Mouse (Mus musculus) midbrain, embryonic 15.5 days (tissue): Measurements from ENCODE around the gene Nudt13. TPM values are rescaled to one million over a fixed set of nuclear protein-coding genes. Genes with fewer than 3 reads are reported as not detected.
"Not testable (repeated sequence)": the region's sequence is repeated elsewhere in the genome, so short reads cannot be mapped to it uniquely, and the experiment has no call there.

ENCODE experiments used
- ATAC-seq: fragments of 200-750 bp; cut with Nextera tagmentation; replicated peaks from 2 replicates; pipeline ENCODE4 v1.8.0; 2017; ENCODE audit warnings: moderate TSS enrichment
- H3K27ac ChIP-seq: fragments of 300-500 bp; sonication (generic); 2 replicates; pipeline ENCODE4 v1.5.1; 2015; ENCODE audit warnings: mild to moderate bottlenecking, inconsistent platforms
- H3K27me3 ChIP-seq: fragments of 300-500 bp; sonication (generic); replicated peaks from 2 replicates; pipeline ENCODE4 v1.6.1; 2015; ENCODE audit warnings: inconsistent platforms
- H3K36me3 ChIP-seq: fragments of 300-500 bp; sonication (generic); replicated peaks from 2 replicates; pipeline ENCODE4 v1.6.1; 2015; ENCODE audit warnings: inconsistent platforms
- H3K4me1 ChIP-seq: fragments of 300-500 bp; sonication (generic); 2 replicates; pipeline ENCODE4 v1.6.1; 2015; ENCODE audit warnings: inconsistent platforms
- H3K4me2 ChIP-seq: fragments of 300-500 bp; sonication (generic); 2 replicates; pipeline ENCODE4 v1.6.1; 2015; ENCODE audit warnings: inconsistent platforms, mild to moderate bottlenecking, moderate library complexity
- H3K4me3 ChIP-seq: fragments of 300-500 bp; sonication (generic); 2 replicates; pipeline ENCODE4 v1.5.1; 2015; ENCODE audit warnings: mild to moderate bottlenecking, inconsistent platforms
- H3K9ac ChIP-seq: fragments of 300-500 bp; sonication (generic); 2 replicates; pipeline ENCODE4 v1.6.1; 2015; ENCODE audit warnings: mild to moderate bottlenecking, inconsistent platforms
- H3K9me3 ChIP-seq: fragments of 300-500 bp; sonication (generic); 2 replicates; pipeline ENCODE4 v1.6.1; 2016; ENCODE audit warnings: inconsistent platforms
- WGBS: fragments of 180-500 bp; shearing (Covaris S2); methylation state at CpG from one replicate; pipeline ENCODE4 v1.1.7; 2015; ENCODE audit warnings: mixed read lengths; 5-methylcytosine and 5-hydroxymethylcytosine counted together
- polyA plus RNA-seq: library from polyadenylated mRNA; unstranded; fragments of >200 nt; fragmentation: Nextera tagmentation; extraction: Ambion mirVana; gene quantifications from 2 replicates; pipeline ENCODE4 v1.2.1, GENCODE M21; 2015

Gene Nudt13
- polyA plus RNA-seq, 1 experiment from 2014 or later = 18.5 TPM

DNA sequence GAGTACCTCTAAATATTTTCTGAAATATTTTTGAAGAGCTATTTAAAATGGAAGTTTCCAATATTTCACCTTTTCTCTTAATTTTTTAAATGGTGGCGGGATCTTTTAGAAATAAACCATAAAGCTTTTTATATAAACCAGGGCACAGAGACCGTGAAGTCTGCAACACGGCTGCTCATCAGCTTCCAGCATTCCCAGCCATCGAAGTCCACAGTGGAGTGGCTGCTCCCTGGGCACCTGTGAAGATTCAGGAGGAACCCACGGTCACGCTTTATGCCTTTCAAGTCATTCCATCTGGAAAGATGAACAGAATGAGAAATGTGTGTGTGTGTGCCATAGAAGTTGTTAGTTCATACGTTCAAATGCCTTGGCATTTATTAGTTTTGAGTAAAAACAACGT, 450 bp downstream of the Nudt13 start:
- Histone ChIP-seq H3K9me3 (no peaks in the 10 kb centered on the region), H3K9ac (peak overlapping the region; percentile 38), H3K4me2 (peak overlapping the region; percentile 57), H3K4me1 (peaks cover 6% of the 10 kb centered on the region), H3K4me3 (peak overlapping the region; percentile 51), H3K36me3 (no peaks in the 10 kb centered on the region), H3K27ac (no peak overlapping the region), H3K27me3 (no peaks in the 10 kb centered on the region)
- WGBS = 49% methylated on average over 8 of the region's 8 CpGs
- ATAC-seq = peak; percentile 41; the same call in 1 of the 2 replicates

DNA sequence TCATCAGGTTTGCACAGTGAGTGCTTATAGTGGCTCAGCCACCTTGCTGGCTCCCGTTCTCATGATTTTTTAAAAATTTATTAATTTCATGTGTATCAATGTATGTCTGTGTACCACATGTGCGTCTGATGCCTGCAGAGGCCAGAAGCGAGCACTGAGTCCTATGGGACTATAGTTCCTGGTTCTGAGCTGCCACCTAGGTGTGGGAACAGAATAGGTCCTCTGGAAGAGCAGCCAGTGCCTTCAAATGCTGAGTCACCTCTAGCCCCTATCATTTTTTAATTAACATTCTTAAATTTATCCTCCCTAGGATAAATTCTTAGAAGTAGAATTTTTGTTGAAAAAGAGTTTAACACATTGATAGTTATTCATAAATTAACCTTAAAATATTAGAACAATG, 3.1 kb downstream of the Nudt13 start:
- 82% methylated on average over 3 of the region's 3 CpGs for WGBS
- no peaks in the 10 kb centered on the region for H3K36me3 ChIP-seq
- H3K4me2 ChIP-seq = no peak overlapping the region
- H3K9ac ChIP-seq = no peak overlapping the region
- H3K27me3 ChIP-seq = no peaks in the 10 kb centered on the region
- no peaks in the 10 kb centered on the region for H3K9me3 ChIP-seq
- no peak overlapping the region for H3K27ac ChIP-seq
- H3K4me1 ChIP-seq = peaks cover 6% of the 10 kb centered on the region
- no peak for ATAC-seq
- H3K4me3 ChIP-seq = no peak overlapping the region

DNA sequence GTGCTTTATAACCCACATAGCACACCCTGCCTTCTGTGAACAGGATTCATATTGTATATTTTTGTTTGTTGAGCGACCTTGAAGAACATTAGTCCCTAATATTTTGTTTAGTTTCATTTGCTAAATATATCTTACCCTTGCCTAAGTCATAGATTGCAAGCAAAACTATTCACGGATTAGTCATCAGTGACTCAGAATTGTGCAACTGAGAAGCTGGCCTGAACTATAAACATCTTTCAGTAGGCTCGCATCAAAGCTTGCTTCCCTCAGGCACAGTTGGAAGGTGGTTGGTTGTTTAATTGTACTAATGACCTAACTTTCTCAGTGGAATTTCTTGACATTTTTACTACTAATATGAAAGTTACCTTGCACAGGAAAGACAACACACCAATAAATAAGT, 3.6 kb downstream of the Nudt13 start:
- Histone ChIP-seq H3K36me3 (no peaks in the 10 kb centered on the region), H3K4me1 (peaks cover 6% of the 10 kb centered on the region), H3K4me2 (no peak overlapping the region), H3K27me3 (no peaks in the 10 kb centered on the region), H3K27ac (no peak overlapping the region), H3K9ac (no peak overlapping the region), H3K9me3 (no peaks in the 10 kb centered on the region), H3K4me3 (no peak overlapping the region)
- no peak for ATAC-seq
- 89% methylated on average over 3 of the region's 3 CpGs for WGBS

DNA sequence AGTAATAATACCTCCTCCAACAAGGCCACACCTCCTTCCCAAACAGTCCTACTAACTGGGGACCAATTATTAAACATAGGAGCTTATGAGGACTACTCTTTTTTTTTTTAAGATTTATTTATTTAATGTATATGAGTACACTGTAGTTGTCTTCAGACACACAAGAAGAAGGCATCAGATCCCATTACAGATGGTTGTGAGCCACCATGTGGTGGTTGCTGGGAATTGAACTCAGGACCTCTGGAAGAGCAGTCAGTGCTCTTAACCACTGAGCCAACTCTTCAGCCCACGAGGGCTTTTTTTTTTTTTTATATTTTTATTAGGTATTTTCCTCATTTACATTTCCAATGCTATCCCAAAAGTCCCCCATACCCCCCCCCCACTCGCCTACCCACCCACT, 10.6 kb downstream of the Nudt13 start:
- H3K36me3 ChIP-seq, H3K27ac ChIP-seq, H3K9ac ChIP-seq, H3K4me3 ChIP-seq, H3K4me1 ChIP-seq, H3K4me2 ChIP-seq, H3K27me3 ChIP-seq, H3K9me3 ChIP-seq, ATAC-seq: not testable (repeated sequence)
- WGBS = 63% methylated on average over 2 of the region's 2 CpGs

DNA sequence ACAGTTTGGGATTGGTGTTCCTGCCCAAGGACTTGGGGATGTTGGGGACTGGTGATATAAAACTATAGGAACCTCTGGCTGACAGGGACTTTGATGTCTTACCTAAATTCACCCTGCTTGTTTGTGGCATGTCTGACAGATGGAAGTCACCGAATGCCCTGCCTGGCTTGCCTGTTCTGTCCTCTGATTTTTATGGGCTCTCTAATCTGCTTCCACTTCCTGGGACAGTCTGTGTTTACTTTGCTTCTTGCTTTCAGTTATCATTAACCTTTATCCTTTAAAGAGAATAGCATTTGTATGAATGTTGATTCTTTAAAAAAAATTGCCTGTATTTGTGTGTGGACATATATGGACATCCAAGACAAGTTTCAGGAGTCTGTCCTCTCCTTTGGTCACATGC, 20.6 kb downstream of the Nudt13 start:
- no peak for ATAC-seq
- 63% methylated on average over 1 of the region's 1 CpGs for WGBS
- H3K4me2 ChIP-seq = no peak overlapping the region
- H3K27ac ChIP-seq = no peak overlapping the region
- no peaks in the 10 kb centered on the region for H3K9me3 ChIP-seq
- no peak overlapping the region for H3K9ac ChIP-seq
- H3K4me1 ChIP-seq = no peaks in the 10 kb centered on the region
- H3K4me3 ChIP-seq = no peak overlapping the region
- H3K36me3 ChIP-seq = 0 out of 2 replicates have a peak, but pooled peaks cover 7% of the 10 kb centered on the region
- no peaks in the 10 kb centered on the region for H3K27me3 ChIP-seq

DNA sequence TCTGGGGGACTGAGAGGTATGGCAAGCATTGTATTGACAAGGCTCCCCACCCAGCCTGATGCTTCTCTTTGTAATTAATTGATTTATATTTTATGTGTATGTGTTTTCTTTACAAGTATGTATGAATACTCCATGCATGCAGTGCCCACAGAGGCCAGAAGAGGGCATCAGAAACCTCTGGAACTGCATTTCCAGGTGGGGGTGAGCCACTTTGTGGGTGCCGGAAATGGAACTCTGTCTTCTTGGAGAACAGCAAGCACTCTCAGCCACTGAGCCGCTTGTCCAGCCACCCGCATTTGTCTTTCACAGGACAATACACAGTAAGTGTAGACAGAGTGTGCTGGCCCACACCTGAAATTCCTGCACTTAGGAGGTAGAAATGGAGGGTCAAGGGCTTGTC, 24.9 kb downstream of the Nudt13 start:
- Histone ChIP-seq H3K9ac (no peak overlapping the region), H3K4me3 (no peak overlapping the region), H3K4me2 (no peak overlapping the region), H3K36me3 (peaks cover 29% of the 10 kb centered on the region; the same call in 1 of the 2 replicates), H3K27me3 (no peaks in the 10 kb centered on the region), H3K9me3 (no peaks in the 10 kb centered on the region), H3K4me1 (no peaks in the 10 kb centered on the region), H3K27ac (no peak overlapping the region)
- WGBS = 73% methylated on average over 3 of the region's 3 CpGs
- no peak for ATAC-seq

DNA sequence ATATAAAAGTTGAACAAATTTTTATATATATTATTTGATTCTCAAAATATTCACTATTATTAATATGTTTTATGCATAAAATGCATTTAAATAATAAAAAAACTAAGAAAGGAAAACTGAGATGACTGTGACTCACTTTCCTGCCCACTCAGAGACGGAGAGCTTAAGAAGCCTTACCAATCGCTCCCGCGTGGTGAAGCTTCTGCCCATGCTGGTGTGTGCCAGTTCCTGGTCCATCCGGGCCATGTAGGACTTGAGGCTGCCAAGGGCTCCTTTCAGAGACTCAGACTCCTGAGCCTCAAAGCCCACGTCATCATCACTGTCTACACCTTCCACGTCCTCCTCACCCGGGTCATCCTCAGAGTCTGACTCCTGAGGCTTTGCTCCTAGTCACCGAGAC, 29.7 kb downstream of the Nudt13 start:
- Histone ChIP-seq H3K36me3 (peaks cover 55% of the 10 kb centered on the region), H3K27ac (no peak overlapping the region), H3K9me3 (no peaks in the 10 kb centered on the region), H3K9ac (no peak overlapping the region), H3K4me2 (no peak overlapping the region), H3K4me3 (no peak overlapping the region), H3K4me1 (no peaks in the 10 kb centered on the region), H3K27me3 (no peaks in the 10 kb centered on the region)
- WGBS = 96% methylated on average over 9 of the region's 9 CpGs
- ATAC-seq = no peak

DNA sequence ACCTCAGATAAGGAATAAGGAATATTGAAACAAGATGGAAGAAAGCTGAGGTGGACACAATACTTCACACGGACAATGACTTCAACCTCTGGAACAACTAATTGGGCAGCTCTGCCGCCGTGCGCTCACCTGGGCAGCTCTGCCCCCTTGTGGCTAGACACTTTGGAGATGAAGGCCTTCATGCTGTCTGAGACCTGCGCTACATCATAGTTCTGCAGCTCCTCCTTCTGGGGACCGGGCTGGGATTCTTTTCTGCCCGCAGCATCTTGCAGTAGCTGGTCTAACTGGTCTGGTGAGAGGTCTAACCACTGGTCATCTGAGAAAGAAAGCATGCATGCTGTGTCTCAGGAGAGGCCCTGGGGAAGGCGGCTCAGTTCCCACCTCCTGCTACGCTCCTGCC, 34.0 kb downstream of the Nudt13 start:
- Histone ChIP-seq H3K9me3 (no peaks in the 10 kb centered on the region), H3K27me3 (no peaks in the 10 kb centered on the region), H3K36me3 (peaks cover 65% of the 10 kb centered on the region), H3K4me2 (no peak overlapping the region), H3K9ac (no peak overlapping the region), H3K4me3 (no peak overlapping the region), H3K27ac (no peak overlapping the region), H3K4me1 (no peaks in the 10 kb centered on the region)
- WGBS = 72% methylated on average over 9 of the region's 9 CpGs
- ATAC-seq = no peak

DNA sequence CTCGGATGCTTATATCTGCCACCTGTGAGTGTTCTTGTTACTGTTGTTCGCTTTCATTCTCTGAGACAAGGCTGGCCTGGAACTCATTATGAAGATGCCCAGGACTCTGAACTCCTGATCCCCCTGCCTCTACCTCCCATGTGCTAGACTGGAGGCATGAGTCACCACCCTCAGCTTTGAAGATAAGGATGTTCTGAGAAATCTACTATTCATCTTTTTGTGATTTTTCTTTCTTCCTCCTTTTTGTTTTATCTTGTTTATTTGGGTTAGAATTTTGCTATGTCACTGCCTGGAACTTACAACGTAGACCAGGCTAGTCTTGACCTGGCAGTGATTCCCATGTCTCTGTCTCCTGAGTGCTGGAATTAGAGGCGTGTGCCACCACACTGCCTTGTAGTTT, 36.8 kb downstream of the Nudt13 start:
- no peak overlapping the region for H3K4me2 ChIP-seq

DNA sequence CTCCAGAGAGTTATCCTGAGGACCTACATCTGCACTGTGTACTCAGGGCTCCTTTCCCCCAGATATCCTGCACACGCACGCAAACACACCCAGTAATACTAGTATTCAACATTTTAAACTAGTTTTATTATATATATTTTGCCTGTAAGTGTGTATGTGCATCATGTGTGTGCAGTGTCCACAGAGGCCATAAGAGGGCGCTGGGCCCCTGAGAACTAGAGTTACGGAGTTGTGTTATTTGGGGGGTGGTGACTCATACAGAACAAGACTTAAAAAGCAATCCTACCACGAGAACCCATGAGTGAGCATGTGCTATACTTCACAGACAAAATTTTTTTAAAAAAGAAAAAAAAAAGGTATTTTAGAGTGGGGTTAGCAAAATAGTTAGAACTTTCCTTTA, 44.9 kb downstream of the Nudt13 start:
- Histone ChIP-seq H3K9me3 (no peaks in the 10 kb centered on the region), H3K4me3 (no peak overlapping the region), H3K4me1 (no peaks in the 10 kb centered on the region), H3K36me3 (peaks cover 19% of the 10 kb centered on the region; the same call in 1 of the 2 replicates), H3K27me3 (no peaks in the 10 kb centered on the region), H3K9ac (no peak overlapping the region), H3K27ac (no peak overlapping the region), H3K4me2 (no peak overlapping the region)
- WGBS = 97% methylated on average over 5 of the region's 5 CpGs
- ATAC-seq = no peak

More for the DNA sequence above, 36.8 kb downstream of the Nudt13 start:
- ATAC-seq = no peak
- WGBS = 97% methylated on average over 4 of the region's 4 CpGs
- no peaks in the 10 kb centered on the region for H3K9me3 ChIP-seq
- H3K36me3 ChIP-seq = peaks cover 62% of the 10 kb centered on the region
- H3K27me3 ChIP-seq = no peaks in the 10 kb centered on the region
- no peak overlapping the region for H3K9ac ChIP-seq
- no peak overlapping the region for H3K27ac ChIP-seq
- H3K4me1 ChIP-seq = no peaks in the 10 kb centered on the region
- H3K4me3 ChIP-seq = no peak overlapping the region

DNA sequence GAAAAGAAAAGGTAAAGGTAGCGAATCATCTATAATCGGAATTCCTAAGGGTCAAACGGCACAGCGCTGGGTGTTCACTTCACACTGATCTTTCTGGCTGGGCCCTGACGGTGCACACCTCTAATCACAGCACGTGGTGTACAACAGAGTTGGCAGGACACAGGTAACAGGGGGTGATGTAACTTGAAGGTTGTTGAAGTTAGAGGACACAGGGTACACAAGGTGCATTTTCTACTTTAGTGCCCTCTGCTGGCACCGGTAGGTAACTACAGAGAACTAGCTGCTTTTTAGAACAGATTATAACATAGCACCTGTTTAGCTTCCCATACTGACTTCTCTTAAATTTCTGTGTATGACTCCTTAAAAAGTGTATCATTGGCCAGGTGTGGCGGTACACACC, 45.7 kb downstream of the Nudt13 start:
- WGBS = 85% methylated on average over 8 of the region's 8 CpGs
- Histone ChIP-seq H3K4me1 (peaks cover 1% of the 10 kb centered on the region; the same call in 1 of the 2 replicates), H3K9me3 (no peaks in the 10 kb centered on the region), H3K36me3 (peaks cover 17% of the 10 kb centered on the region; the same call in 1 of the 2 replicates), H3K4me3 (no peak overlapping the region), H3K4me2 (no peak overlapping the region), H3K27ac (no peak overlapping the region), H3K27me3 (no peaks in the 10 kb centered on the region), H3K9ac (no peak overlapping the region)
- ATAC-seq = no peak

DNA sequence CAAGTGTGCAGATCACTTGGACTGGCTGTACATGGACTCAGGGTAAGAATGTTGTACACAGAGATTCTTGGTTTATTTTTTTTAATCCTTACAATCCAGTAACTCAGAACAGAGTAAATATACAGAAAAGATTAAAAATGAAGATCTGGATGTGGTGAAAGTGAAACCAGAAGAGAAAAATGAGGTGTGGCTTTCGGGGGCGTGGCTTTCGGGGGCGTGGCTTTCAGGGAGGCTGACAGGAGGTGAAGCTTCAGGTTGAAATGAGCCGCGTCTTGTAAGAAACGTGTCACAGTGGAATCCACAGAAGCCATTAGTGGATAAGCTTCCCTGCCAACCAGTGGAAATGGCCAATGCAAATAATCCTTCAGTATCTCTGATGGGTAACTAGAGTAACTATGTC, 46.4 kb downstream of the Nudt13 start:
- peaks cover 9% of the 10 kb centered on the region for H3K4me1 ChIP-seq
- WGBS = 84% methylated on average over 7 of the region's 7 CpGs
- no peak overlapping the region for H3K27ac ChIP-seq
- peaks cover 15% of the 10 kb centered on the region; the same call in 1 of the 2 replicates for H3K36me3 ChIP-seq
- no peaks in the 10 kb centered on the region for H3K27me3 ChIP-seq
- no peaks in the 10 kb centered on the region for H3K9me3 ChIP-seq
- no peak overlapping the region for H3K9ac ChIP-seq
- no peak for ATAC-seq
- no peak overlapping the region for H3K4me3 ChIP-seq
- no peak overlapping the region for H3K4me2 ChIP-seq

DNA sequence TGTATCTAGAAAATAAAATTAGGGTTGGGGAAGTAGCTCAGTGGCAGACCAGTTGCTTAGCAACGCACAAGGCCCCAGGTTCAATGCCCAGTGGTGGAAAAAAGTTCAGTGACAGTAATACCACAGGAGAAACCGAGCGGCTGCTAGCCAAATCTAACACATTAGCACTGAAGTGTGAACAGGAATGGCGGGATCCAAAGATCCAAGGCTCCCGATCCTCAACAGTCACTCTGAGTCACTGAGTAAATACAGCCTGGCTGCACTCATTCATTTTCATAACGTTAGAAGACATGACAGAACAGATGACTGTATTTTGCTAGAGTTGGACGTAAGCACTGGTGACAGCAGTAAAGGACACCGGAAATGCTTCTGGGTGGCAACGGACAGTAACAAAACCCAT, 51.4 kb downstream of the Nudt13 start:
- Histone ChIP-seq H3K4me3 (no peak overlapping the region), H3K4me1 (peaks cover 35% of the 10 kb centered on the region), H3K36me3 (no peaks in the 10 kb centered on the region; the same call in 1 of the 2 replicates), H3K27ac (no peak overlapping the region), H3K9ac (no peak overlapping the region), H3K4me2 (no peak overlapping the region), H3K9me3 (no peaks in the 10 kb centered on the region), H3K27me3 (no peaks in the 10 kb centered on the region)
- WGBS = 90% methylated on average over 9 of the region's 9 CpGs
- ATAC-seq = no peak
